Mouse (Mus musculus): Measurements from ENCODE around the gene Tdrd1.

The Tdrd1 gene

GRCm38 (mm10) chr19:56830163-56830562, 4.2 kb downstream of the Tdrd1 start:
- no peak for DNase-seq

- no peak for DNase-seq
Observed at GRCm38 (mm10) chr19:56835340-56835739, 9.3 kb downstream of the Tdrd1 start.

GRCm38 (mm10) chr19:56838942-56839706, 13.1 kb downstream of the Tdrd1 start:
- no peak for DNase-seq

- no peak for DNase-seq
Observed at GRCm38 (mm10) chr19:56842974-56843373, 17.0 kb downstream of the Tdrd1 start.

GRCm38 (mm10) chr19:56852590-56852989, 26.6 kb downstream of the Tdrd1 start:
- DNase-seq, result no peak

- no peak for DNase-seq
Observed at GRCm38 (mm10) chr19:56856455-56856854, 30.4 kb downstream of the Tdrd1 start.

- DNase-seq, result no peak
Observed at GRCm38 (mm10) chr19:56867701-56868100, 41.7 kb downstream of the Tdrd1 start.

GRCm38 (mm10) chr19:56873816-56874600, 48.0 kb downstream of the Tdrd1 start, which contains the start of gene Vwa2:
TSS of gene Vwa2 (plus strand) at chr19:56874249.
- DNase-seq, result peak; percentile 2

- no peak for DNase-seq
Observed at GRCm38 (mm10) chr19:56874601-56875315, 48.7 kb downstream of the Tdrd1 start.

- DNase-seq, result no peak
Observed at GRCm38 (mm10) chr19:56877364-56877763, 51.4 kb downstream of the Tdrd1 start.

- DNase-seq, result no peak
Observed at GRCm38 (mm10) chr19:56887879-56888278, 61.9 kb downstream of the Tdrd1 start.

GRCm38 (mm10) chr19:56888654-56889053, 62.6 kb downstream of the Tdrd1 start:
- DNase-seq, result no peak

GRCm38 (mm10) chr19:56891438-56891837, 65.4 kb downstream of the Tdrd1 start:
- no peak for DNase-seq

- DNase-seq, result no peak
Observed at GRCm38 (mm10) chr19:56892586-56892985, 66.6 kb downstream of the Tdrd1 start.

- DNase-seq, result no peak
Observed at GRCm38 (mm10) chr19:56893326-56893725, 67.3 kb downstream of the Tdrd1 start.

- DNase-seq, result no peak
Observed at GRCm38 (mm10) chr19:56897654-56898053, 71.6 kb downstream of the Tdrd1 start.

- no peak for DNase-seq
Observed at GRCm38 (mm10) chr19:56904095-56904494, 78.1 kb downstream of the Tdrd1 start.

- DNase-seq, result no peak
Observed at GRCm38 (mm10) chr19:56905395-56905794, 79.4 kb downstream of the Tdrd1 start.

GRCm38 (mm10) chr19:56907850-56908249, 81.8 kb downstream of the Tdrd1 start:
- no peak for DNase-seq

GRCm38 (mm10) chr19:56908472-56909270, 82.7 kb downstream of the Tdrd1 start:
- DNase-seq, result no peak

GRCm38 (mm10) chr19:56910561-56910960, 84.6 kb downstream of the Tdrd1 start:
- no peak for DNase-seq

GRCm38 (mm10) chr19:56913761-56914160, 87.8 kb downstream of the Tdrd1 start:
- DNase-seq, result no peak

GRCm38 (mm10) chr19:56914658-56915057, 88.6 kb downstream of the Tdrd1 start:
- no peak for DNase-seq
